Mouse (Mus musculus) adrenal gland, postnatal 14 days (tissue): ENCODE measurements at regions not wholly inside any gene's neighbourhood (a gene's known extent, or its start where the extent isn't known, plus 50 kb on each side); places are given as distances from the start of the nearest gene placed in this dataset.

Experiments used
- DNase-seq: peaks from one replicate; pipeline ENCODE4 v3.0.0; 2021; ENCODE audit warnings: mixed read lengths

DNA sequence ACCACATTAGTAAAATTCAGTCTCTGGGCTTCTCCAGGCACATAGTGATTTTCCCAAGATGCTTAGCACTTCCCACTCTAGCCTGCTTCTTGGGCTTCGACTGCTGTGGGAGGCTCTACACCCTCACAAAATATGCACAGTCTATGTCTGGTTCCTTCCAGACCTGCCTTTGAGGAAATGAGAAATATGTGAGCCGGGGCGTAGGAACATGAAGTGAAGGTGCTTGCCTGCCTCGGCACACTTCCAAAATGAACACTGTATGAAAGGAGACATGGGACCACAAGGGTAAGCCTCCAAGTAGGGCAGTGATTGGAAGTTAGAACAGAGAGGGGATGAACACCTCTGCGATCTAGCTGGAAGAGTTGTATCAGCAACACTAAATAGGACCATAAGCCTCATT, 54.5 kb downstream of the Gm10260 start:
- no peak for DNase-seq

DNA sequence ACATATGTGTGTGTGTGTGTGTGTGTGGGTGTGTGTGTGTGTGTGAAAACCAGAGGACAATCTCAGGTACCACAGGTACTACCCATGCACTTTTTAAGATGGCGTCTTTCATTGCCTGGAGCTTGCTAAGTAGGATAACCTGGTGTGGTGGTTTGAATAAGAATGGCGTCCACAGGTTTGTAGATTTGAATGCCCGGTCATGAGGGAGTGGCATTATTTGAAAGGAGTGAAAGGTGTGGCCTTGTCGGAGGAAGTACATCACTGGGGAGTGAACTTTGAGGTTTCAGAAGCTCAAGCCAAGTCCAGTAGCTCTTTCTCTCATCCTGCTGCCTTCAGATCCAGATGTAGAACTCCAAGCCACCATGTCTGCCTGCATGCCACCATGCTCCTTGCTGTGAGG, 55.9 kb downstream of the Gm10260 start:
- DNase-seq: no peak

DNA sequence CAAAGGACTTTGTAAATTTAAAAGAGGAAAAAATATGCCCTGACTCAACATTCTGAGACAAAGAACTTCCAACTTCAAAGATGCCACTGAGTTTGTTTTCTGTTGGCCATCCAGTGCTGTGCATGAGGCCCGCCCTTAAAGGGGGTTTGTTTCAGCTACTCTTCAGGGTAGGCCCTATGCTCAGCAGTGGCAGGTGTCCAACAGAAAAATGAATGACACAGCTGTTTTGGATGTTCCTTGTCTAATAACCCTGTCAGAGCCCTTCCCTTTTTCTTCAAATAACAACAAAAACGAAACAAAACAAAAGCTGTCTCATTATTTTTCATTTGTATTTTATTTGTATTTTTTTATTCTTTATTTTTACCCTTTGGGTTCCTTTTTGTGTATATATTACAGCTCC, 61.5 kb downstream of the Gm10260 start:
- DNase-seq: no peak

DNA sequence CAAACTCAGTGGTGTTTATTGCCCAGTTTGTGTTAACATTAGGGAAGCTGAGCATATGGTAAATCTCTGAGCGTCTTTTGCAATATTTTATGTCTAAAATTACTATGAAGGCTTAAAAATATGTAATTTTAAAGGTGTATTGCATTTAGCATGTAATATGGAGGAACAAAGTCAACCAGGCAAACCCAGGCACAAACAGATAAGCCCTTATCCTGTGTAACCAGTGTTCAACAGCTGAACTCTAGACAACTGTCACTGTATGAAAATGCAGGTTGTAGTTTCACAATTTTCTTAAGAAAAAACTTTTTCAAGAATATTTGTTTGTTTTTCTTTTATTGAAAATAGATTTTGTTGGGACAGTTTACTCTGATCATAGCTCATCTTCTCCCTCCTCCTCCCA, 62.1 kb downstream of the Gm10260 start:
- no peak for DNase-seq

DNA sequence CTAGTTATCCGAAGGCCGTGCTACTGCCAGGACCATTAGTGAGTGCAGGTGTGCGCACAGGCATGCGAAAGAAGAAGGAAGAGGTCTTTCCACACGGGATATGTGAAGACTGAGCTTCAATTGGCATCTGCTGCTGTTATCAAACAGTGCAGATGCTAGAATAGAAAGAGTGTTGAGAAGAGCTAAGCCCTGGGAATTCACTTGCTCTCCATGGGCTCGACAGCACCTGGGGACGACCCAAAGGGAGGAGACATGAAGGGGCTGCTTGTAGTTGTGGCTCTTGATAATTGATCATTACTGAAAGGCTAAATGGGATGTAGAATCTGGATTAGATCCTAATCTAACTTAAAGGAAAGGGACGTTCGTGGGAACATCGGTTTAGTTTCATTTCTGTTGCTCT, 63.2 kb downstream of the Gm10260 start:
- no peak for DNase-seq

DNA sequence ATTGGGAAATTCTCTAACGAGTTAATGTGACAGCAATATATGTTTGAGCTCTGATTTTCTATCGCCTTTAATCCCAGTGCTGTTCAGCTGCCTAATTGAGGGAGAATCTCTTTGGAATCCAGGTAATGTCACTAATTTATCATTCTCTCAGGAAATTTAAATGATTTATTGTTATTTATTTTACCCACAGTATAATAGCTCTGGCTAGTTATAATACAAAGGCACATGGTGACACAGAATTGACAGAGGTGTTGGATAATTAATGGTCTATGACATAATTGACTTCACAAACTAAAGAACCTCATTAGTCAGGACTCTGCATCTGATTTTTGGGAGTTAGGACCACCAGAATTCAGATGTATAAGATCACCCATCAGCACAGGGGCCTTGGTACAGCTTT, 65.4 kb downstream of the Gm10260 start:
- no peak for DNase-seq

DNA sequence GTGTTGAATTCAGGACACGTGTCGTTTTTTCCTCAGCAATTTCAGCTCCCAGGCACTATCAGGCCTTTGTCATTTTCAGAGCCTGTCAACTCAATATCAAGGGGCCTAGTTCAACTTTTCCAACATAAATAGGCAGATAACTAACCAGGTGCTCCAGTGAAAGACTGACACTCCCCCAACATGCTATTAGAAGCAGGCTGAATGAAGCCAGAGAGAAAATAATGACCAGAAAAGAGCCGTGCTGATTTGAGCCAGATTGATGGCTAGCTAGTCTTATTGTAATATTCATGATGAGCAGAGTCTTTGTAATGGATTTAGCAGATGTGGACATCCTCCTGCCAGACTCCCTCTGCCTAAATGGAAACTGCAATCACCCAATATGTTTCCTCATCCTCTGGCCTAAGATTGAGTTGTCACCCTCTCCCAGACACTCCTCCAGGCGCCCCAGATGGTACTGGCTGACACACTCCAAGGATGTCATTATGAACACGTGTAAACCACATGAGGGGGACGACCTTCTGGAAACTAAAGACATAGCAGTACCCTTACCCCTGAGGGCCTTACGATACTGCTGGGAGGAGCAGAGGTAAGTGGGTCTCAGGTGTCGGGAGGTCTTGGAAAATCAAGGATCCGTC, 66.0 kb downstream of the Gm10260 start:
- DNase-seq: no peak

DNA sequence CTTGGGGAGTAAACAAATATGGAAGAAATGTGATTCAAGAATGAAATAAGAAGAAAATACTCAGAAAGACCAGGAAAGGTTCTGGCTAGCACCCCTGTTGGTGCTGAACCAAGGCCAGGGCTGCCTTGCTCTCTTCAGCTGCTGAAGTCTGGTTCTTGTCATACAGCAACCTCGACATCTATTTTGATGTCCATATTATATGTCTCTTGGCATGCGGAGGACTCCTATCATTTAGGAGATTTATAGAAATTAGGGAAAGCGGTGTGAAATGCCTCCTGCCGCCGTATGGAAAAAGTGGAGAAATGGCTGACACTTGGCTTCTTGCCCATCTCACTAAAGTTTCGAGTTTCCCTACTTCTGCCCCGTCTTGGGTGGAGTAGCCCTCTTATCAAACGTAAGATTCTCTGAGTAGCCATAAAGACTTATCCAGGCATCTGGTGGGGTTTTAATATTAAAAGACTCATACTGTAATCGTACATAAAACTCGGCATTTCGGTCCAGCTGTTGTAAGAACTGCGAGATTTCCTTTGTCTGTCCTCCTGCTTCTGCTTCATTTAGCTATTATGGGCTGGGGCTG, 72.0 kb downstream of the Gm10260 start:
- DNase-seq: no peak

DNA sequence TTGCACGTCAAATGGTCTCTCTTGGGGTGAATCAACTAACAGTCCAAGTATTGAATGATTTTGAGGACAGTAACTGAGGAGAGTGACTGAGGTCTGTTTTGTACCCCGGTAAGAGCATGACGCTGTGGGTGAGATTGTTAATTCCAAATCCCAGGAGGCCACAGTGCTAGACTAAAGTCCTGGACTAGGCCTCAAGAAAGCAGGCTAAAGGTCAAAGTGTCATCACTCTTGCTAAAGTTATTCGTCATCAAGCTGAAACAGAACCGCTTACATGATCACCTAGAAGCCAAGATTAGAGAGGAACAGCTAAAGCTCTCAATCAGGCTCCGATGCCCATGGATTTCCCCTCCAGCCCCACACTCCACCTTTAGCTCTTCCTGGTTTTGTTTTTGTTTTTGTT, 76.6 kb downstream of the Gm10260 start:
- DNase-seq: no peak

DNA sequence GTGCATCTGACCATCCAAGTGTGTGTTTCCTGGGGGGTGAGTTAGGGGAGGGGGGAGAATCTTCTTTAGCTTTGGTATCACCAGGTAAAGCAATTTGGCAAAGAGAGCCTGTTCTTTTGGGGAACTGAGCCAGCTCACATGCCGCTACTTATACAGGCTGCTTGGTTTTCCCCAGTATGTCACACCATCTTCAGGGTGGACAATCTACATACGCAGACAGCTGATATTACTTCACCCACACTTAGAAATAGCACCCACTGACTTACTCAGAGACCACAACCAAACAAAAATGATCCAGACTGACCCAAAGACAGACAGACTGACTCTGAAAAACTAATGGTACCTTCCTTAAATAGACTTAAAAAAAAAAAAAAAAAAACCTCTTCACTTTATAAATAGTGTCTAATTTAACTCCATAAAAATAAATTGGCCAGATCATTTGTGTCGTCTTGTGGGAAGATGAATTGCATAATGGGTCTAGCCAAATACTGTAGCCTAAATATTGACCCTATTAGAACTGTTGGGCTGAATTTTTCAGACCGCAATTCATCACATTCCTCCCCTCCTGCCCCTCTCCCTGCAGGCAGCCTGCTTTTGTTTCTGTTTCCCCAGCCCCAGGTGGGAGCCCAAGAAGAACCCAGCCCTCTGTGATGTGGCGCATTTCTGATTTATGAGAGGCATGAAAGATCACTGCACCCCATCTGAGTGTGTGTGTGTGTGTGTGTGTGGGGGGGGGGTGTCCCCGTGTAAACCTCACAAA, 79.0 kb downstream of the Gm10260 start:
- no peak for DNase-seq

DNA sequence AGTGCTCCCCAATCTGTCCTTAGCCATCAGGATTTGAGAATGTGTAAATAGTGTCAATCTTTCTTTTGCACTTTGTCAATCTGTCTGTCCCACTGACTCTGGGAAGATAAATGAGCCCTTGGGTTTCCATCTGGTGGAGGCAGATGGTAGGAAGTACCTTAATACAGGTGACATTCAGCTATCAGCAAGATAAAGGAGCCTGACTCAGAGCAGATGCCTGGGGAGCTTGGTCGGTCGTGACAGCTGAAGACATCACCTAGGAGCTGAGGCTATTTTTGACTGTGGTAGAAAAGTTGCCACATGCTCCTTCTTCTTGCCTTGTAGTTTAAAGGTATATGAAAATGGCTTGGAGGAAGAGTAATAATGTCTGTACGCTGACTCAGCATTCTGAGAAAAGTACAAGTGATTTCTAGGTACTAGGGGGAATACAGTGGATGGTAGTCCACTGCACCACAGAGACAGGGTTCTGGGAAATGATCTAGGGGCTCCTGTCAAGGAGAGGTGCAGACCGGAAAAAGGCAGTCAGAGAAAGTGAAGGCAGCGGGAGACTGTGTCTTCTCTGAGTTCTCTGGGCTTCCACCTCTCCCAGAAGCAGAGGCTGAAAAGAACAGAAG, 80.0 kb downstream of the Gm10260 start:
- DNase-seq: no peak

DNA sequence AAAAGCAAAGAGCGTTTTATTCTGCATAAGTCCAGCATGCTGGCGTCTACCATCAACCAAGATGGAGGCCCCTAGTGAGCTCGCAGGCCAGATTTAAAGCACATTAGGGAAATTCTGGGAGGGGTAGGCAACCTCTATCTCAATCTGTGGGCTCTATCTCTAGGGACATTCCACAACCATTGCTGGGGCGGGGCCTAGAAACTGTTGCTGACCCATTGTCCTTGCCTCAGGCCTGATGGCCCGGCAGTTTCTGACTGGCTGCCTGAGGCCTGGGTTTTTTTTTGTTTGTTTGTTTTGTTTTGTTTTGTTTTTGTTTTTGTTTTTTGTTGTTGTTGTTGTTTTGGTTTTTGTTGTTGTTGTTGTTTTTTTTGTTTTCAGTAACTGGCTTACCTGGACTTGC, 81.4 kb downstream of the Gm10260 start:
- DNase-seq: no peak

DNA sequence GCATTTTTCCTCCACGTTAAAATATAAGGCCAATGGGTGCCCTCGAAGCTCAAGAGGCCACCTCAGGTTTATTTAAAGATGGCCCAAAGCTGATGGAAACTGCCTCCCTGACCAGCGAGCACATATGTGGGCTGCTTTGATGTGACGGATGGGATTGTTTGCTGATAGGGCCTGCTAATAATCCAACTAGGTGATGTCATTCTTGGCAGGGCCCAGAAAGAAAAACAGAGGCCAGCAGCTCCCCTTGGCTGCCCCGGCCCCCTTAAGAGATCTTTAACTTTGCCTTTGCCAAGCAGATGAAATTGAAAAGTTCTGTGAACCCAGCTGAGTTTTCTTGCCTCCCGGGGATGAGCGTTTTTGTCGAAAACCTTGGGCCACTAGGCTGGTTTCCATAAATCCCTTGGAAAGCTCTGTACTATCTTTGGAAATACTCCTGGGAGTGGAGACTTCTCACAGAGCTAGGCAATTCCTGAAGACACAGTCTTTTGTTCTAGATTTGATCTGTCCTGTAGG, 83.8 kb downstream of the Gm10260 start:
- DNase-seq: no peak

DNA sequence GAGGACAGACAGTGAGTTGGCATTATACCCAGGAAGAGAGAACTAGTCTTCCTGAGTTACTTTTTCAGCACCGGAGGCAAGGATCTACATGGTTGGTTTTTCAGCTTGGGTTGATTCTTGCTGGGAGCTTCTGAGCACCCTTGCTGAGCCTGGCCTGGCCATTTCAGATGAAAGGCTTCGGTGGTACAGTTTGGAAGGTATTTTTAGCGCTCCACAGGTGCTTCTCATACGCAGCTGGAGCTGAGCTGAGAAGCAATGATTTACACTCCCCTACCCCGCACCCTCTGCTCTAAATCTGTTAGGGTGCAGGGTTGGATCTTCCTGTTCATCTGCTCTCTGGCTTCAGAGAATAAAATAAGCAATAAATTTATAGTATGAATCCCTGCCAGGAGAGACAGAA, 87.3 kb downstream of the Gm10260 start:
- DNase-seq: no peak

DNA sequence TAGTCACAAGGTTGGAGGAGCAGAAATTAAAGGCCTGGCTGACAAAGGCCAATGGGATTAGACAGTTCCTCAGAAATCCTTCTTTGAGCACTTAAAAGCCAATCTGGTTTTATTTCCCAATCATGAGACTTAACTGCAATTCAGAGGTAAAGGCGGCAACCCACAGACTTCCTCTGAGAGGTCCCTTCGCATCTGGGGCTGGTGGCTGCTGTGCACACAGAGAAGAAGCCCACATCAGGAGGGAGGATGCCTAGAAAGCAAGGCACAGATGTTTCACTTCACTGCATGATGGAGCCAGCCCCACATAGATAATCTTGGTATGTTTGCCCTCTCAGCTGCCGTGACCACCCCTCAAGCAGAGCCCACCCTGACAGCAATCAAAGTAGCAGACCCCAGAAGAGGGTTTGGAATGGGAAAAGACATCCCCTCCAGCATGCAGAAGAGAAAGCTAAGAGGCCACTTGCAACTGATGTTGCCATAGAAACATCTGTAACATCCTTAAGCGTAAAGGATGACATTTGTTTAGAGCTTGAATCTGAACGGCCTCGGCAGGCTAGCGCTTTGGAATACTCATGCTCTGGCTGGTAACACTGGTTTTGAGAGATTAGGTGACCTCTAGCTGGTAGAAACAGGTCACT, 88.3 kb downstream of the Gm10260 start:
- no peak for DNase-seq

DNA sequence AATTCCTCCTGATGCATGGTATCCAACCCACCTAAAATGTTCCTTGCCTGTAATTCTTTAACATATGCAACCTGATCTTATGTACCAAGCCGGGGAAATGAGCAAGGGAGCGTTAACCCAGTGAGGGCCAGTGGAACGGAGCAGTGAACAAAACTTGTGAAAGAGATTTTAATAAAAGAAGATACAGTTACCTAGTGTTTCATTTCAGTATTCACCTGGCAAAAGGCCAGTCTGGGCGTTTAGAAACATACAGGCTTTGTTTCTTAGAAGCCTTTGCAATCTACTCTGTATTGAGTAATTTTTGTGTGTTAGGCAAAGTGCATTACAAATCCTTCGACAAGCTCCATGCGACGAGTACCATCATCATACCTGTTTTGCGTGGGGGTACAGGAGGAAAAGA, 91.1 kb downstream of the Gm10260 start:
- DNase-seq: no peak

DNA sequence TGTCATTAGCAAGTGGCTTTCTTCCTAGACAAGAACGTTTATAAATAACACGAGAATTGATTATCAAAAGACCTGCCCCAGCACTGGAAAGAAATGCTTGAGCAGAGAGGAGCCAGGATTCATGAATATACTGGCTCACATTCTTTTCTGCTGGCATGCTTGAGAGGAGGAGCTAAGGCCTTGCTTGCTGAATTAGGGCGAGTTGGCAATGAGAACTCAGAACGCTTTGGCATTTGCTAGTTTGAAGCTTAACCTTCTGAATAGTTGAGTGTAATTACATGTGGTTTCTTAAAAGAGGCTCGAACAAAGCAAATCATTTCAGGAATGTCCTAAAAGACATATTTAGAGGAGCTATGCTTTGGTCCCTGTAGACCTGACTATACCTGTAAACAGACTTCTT, 91.5 kb downstream of the Gm10260 start:
- no peak for DNase-seq

DNA sequence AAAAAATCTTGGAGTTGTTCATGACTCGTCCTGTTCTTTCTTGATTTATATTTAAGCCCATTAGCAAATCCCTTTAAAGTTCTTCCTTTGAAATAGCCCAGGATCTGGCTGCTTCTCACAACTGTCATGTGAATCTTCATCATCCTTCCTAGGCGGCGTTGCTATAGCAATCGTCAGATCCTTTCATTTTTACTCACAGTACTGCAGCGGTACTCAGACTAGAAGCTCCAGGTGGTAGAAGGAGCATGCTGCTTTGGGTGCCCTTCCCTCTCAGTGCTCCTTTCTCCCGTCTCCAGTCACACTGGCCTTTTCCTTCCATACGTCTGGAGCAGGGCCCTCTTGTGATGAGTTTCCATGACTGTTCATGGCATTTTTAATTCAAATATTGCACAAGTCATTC, 93.1 kb downstream of the Gm10260 start:
- no peak for DNase-seq

DNA sequence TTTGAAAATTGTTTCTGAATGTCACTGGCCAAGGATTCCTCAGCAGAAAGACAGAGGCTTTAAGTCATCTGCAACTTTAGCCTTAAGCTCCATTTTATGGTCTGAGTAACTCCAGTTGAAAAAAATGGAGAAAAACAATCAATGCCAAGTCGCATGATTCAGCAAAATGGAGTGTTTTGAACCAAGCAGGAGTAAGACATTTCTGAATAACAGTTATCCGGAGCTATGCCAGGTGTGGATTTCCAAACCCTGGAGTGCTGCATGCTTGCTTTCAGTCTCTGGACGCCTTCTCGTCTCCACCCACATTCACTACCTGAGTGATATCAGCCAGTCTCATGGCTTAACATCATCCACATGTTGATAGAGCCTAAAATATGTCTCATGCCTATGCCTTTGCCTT, 93.7 kb downstream of the Gm10260 start:
- DNase-seq: no peak

DNA sequence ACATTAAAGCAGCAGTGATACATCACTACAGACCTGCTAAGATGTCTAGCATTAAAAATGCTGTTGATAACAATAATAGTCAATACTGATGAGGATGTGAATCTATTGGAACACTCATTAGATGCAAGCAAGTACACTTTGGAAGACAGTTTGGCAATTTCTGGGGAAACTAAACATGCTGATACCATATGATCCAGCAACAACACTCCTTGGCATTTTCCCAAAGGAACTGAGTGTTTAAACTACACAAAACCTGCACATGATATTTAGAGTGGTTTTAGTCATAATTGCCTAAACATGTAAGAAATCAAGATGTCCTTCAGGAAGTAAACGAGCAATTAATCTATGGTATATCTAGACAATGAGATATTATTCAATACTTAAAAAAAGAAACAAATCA, 95.2 kb downstream of the Gm10260 start:
- DNase-seq: no peak

DNA sequence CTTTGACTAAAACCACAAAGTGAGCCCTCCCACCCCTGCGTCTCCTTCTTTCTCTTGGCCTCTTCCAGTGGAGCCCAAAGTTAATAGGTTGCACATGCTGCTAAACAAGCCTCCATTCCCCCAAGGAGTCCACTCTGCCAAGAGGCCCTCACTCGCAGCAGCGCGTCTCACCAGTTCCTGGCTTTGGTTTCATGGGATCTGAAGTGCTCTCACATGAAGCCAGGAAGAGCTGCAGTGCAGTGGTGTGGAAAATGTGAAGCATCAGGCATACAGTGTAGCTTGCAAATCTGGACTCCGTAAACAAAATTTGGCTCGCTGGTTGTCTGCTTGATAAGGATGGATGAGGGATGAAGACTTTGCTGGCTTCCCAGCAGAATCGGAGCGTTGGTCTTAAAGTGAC, 97.7 kb downstream of the Gm10260 start:
- DNase-seq: peak; percentile 52

DNA sequence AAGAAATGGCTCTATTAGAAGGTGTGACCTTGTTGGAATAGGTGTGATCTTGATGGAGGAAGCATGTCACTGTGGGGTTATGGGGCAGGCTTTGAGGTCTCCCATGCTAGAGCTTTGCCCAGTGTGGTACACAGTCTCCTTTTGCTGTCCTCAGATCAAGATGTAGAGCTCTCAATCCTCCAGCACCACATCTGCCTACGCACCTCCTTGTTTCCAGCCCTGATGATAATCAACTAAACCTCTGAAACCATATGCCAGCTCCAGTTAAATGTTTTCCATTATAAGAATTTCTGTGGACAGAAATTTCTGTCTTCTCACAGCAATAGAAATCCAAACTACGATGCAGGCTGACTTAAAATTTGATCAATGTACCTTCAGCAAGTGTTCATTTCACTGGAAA, 103.8 kb downstream of the Gm10260 start:
- DNase-seq: no peak

DNA sequence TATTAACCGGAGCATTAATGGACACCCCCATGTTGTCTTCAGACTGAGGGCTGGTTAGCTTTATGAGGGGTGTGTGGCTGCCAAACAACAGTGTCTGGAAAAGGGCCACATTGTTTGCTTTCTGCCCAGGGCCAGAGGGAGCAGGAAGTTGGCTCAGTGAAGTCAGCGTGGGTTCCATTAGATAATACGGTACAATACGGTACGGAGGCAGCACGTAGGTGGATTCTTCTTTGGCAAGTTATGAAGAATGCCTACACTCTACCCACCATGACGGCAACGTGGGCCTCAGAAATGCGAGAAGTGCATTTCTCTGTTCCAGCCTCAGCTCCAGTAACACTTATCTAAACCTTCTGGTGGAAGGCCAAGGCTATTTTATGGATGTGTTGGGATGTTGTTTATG, 108.2 kb downstream of the Gm10260 start:
- no peak for DNase-seq
